Mouse (Mus musculus) neural tube, embryonic 13.5 days (tissue): ENCODE results near the gene Acpp. TPM values are rescaled to one million over a fixed set of nuclear protein-coding genes. Genes with fewer than 3 reads are reported as not detected.

ENCODE experiments used
- ATAC-seq: fragments of 200-750 bp; cut with Nextera tagmentation; 2 replicates; pipeline ENCODE4 v1.8.0; 2017; ENCODE audit warnings: low read depth, mild to moderate bottlenecking, moderate TSS enrichment, moderate library complexity
- H3K27ac ChIP-seq: fragments of 300-500 bp; sonication (generic); replicated peaks from 2 replicates; pipeline ENCODE4 v1.5.1; 2015; ENCODE audit warnings: moderate library complexity, mild to moderate bottlenecking, inconsistent platforms
- H3K27me3 ChIP-seq: fragments of 300-500 bp; sonication (generic); 2 replicates; pipeline ENCODE4 v1.6.1; 2015; ENCODE audit warnings: mild to moderate bottlenecking, inconsistent platforms
- H3K36me3 ChIP-seq: fragments of 300-500 bp; sonication (generic); 2 replicates; pipeline ENCODE4 v1.6.1; 2015; ENCODE audit warnings: mild to moderate bottlenecking, inconsistent platforms
- H3K4me1 ChIP-seq: fragments of 300-500 bp; sonication (generic); replicated peaks from 2 replicates; pipeline ENCODE4 v1.6.1; 2015; ENCODE audit warnings: inconsistent platforms
- H3K4me2 ChIP-seq: fragments of 300-500 bp; sonication (generic); 2 replicates; pipeline ENCODE4 v1.6.1; 2015; ENCODE audit warnings: inconsistent platforms, mild to moderate bottlenecking, moderate library complexity
- H3K4me3 ChIP-seq: fragments of 300-500 bp; sonication (generic); 2 replicates; pipeline ENCODE4 v1.5.1; 2015; ENCODE audit warnings: mild to moderate bottlenecking, inconsistent platforms
- H3K9ac ChIP-seq: fragments of 300-500 bp; sonication (generic); 2 replicates; pipeline ENCODE4 v1.6.1; 2015; ENCODE audit warnings: moderate library complexity, mild to moderate bottlenecking, inconsistent platforms
- H3K9me3 ChIP-seq: fragments of 300-500 bp; sonication (generic); 2 replicates; pipeline ENCODE4 v1.6.1; 2016; ENCODE audit warnings: inconsistent platforms
- WGBS: fragments of 180-500 bp; shearing (Covaris S2); methylation state at CpG from one replicate; pipeline ENCODE4 v1.1.7; 2015; 5-methylcytosine and 5-hydroxymethylcytosine counted together
- polyA plus RNA-seq: library from polyadenylated mRNA; unstranded; fragments of >200 nt; fragmentation: Nextera tagmentation; extraction: Ambion mirVana; gene quantifications from 2 replicates; pipeline ENCODE4 v1.2.1, GENCODE M21; 2015

The Acpp gene
- polyA plus RNA-seq, 1 experiment from 2014 or later: 0.46 TPM

DNA sequence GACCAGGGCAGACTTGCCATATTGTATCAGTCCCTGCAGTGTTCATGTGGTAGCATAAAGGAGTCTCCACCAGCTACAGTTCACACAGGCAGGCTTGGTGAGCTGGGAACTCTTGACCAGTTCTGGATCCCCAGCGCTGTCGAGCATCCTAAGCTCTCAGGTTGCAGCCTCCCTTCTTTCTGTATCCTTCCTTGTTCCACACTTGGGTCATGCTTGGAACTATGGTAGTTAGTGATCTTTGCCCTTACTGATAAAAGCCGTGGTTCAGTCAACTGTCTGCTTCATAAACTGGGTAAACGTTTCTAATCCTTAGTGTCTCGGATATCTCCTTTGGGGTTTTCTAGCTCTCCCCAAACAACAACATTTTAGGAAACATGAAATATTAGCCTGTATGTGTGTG is 1.9 kb upstream of the Acpp start:
- WGBS: 93% methylated on average over 5 of the region's 5 CpGs
- H3K4me1 ChIP-seq: peaks cover 9% of the 10 kb centered on the region; the same call in 1 of the 2 replicates
- no peaks in the 10 kb centered on the region for H3K9me3 ChIP-seq
- no peaks in the 10 kb centered on the region; the same call in 1 of the 2 replicates for H3K27me3 ChIP-seq
- no peak for ATAC-seq
- H3K36me3 ChIP-seq: no peaks in the 10 kb centered on the region
- no peak overlapping the region for H3K4me3 ChIP-seq
- no peak overlapping the region for H3K4me2 ChIP-seq
- H3K27ac ChIP-seq: no peak overlapping the region
- H3K9ac ChIP-seq: no peak overlapping the region

DNA sequence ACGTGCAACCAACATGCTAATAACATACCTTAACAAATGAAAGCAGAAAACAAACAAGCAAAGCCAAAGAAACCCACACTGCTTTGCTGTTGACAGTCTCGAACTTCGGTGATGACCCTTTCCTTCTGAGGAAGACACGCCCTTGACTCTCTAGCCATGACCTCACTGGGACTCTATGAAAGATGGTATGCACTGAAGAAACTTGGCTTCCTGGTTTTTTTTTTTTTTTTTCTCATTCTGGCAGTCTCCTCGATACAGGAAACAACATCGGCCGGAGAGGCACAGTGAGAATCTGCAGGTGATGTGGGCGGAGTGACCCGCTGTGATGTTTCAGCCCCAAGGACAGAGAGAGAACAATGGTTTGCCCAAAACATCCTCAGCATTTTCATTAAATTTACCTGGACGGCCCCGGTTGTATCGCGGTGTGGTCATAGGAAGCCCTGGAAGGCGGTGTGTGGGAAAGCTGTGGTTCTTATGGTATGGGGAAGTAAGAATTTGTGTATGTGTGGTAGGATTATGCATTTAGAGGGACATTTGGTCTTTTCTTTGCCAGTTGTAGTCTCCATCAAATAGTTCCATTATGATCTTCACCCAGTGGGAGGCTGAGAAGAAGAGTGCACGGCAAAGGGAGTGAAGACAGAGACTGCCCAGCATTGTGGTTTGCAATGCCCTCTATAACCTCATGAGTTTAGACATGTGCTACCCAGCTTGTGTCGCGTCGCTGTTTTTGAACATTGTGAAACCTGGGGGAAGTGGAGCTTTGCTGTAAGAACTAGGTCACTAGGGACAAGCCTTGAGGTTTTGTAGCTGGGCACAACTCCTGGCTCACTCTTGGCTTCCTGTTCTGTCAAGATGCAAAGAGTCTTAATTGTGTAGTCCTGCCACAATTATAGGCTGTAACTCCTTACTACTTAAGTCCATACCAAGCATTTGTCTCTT is 1.2 kb upstream of the Acpp start:
- WGBS: 87% methylated on average over 18 of the region's 18 CpGs

DNA sequence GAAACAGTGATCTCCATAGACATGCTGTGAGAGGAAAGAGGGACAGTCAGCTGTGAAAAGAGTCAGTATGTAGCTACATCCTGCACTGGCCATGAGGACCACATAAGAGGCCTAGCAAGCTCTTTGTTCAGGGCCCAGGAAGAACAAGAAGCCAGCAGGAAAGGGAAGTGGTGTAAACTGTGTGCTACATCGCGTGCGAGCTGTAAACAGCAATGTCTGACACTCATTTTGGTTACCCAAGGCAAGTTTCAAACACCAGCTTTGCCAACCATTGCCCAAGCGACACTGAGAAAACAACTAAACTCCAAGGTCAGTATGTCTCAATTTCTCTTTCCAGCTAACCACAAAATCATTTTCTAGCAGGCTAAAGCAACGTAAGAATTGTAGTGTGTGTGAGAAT is 6.2 kb downstream of the Acpp start:
- 95% methylated on average over 5 of the region's 5 CpGs for WGBS
- ATAC-seq: no peak
- no peaks in the 10 kb centered on the region for H3K4me1 ChIP-seq
- no peaks in the 10 kb centered on the region for H3K9me3 ChIP-seq
- no peak overlapping the region for H3K9ac ChIP-seq
- no peaks in the 10 kb centered on the region for H3K36me3 ChIP-seq
- no peak overlapping the region for H3K27ac ChIP-seq
- no peak overlapping the region for H3K4me3 ChIP-seq
- H3K4me2 ChIP-seq: no peak overlapping the region
- no peaks in the 10 kb centered on the region for H3K27me3 ChIP-seq

More for the DNA sequence above, 1.2 kb upstream of the Acpp start:
- Histone ChIP-seq H3K36me3 (no peaks in the 10 kb centered on the region), H3K27me3 (no peaks in the 10 kb centered on the region; the same call in 1 of the 2 replicates), H3K27ac (no peak overlapping the region), H3K4me1 (peaks cover 9% of the 10 kb centered on the region; the same call in 1 of the 2 replicates), H3K9ac (no peak overlapping the region), H3K4me2 (no peak overlapping the region), H3K4me3 (no peak overlapping the region), H3K9me3 (no peaks in the 10 kb centered on the region)
- no peak for ATAC-seq

DNA sequence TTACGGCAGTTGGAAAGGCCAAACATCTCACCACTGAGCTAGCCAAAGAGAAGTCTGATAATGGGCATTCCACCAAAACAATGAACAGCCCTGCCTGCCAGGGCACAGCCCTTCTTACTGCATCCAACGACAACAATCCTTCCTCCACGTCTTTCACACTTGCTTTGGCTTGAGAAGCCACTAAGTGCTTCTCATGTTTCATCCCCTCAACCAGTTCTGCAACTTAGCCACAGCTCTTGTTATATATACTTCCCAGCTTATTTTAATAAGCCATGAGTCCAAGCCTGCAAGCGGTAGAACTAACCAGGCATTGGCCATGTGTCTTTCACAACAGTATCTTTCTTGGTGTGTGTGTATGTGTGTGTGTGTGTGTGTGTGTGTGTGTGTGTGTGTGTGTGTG is 8.9 kb downstream of the Acpp start:
- Histone ChIP-seq H3K4me3 (no peak overlapping the region), H3K36me3 (no peaks in the 10 kb centered on the region), H3K4me1 (no peaks in the 10 kb centered on the region), H3K27ac (no peak overlapping the region), H3K4me2 (no peak overlapping the region), H3K9ac (no peak overlapping the region), H3K27me3 (no peaks in the 10 kb centered on the region), H3K9me3 (no peaks in the 10 kb centered on the region)
- ATAC-seq: no peak
- WGBS: 72% methylated on average over 4 of the region's 4 CpGs

DNA sequence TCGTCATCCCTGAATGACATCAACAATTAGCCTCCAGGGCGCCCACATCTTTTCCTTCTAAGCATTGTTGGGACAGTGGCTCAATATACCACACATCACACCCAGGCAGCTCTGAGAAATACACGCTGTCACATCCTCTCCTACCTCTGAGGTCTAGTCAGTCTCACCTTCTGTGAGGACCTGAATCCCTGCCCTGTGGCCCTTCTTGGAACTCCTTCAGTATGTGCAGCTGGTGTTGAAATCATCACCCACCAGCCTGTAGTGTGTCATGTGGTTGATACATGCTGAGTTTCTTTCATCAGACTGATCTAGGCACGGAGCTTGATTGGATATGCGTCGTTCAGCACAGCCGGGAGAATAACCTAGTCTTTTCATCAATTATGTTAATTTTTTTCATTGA is 16.0 kb downstream of the Acpp start:
- no peak overlapping the region for H3K27ac ChIP-seq
- no peaks in the 10 kb centered on the region for H3K4me1 ChIP-seq
- no peaks in the 10 kb centered on the region for H3K36me3 ChIP-seq
- ATAC-seq: no peak
- H3K4me3 ChIP-seq: no peak overlapping the region
- no peaks in the 10 kb centered on the region for H3K27me3 ChIP-seq
- no peak overlapping the region for H3K4me2 ChIP-seq
- no peak overlapping the region for H3K9ac ChIP-seq
- WGBS: 49% methylated on average over 7 of the region's 7 CpGs
- no peaks in the 10 kb centered on the region for H3K9me3 ChIP-seq

DNA sequence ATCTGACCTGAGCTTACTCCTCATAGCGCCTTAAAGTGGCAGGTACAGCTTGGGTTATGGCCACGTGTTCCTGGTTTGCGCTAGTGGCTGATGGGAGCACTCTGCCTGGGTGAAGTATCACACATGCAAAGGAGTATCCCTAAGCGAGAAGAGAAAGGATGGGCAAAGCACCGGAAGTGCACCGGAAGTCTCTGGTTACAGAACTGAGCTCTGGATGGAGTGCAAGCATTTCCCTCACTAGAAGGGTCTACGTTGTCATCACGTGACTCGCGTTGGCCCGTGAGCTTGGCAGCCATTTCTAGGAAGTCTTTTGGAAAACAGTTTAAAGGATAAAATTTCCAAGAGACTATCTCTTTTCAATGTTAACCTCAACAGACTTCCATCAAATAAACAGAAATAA is 21.2 kb downstream of the Acpp start:
- 91% methylated on average over 11 of the region's 11 CpGs for WGBS

DNA sequence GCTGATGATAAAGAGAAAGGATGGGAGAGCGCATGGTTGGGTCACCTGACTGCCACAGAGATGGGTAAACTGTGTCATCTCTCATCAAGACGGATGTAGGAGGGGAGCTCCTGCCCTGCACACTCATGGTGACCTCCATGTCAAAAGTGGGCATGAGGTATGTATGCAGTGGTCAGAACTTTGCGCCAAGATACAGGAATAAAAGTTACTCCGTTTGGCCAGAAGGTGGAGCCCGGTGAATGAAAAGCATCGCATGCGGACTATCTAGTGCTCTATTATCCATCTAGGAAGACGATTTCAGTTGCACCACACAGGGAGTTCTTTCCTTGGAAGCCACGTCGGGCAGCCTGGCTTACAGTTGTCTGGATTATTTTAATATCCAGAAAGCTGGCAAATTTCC is 22.0 kb downstream of the Acpp start:
- 9% methylated on average over 10 of the region's 10 CpGs for WGBS
- H3K9me3 ChIP-seq: no peaks in the 10 kb centered on the region
- H3K4me3 ChIP-seq: no peak overlapping the region
- H3K4me1 ChIP-seq: no peaks in the 10 kb centered on the region
- no peaks in the 10 kb centered on the region for H3K36me3 ChIP-seq
- H3K4me2 ChIP-seq: no peak overlapping the region
- ATAC-seq: no peak
- no peak overlapping the region for H3K9ac ChIP-seq
- no peaks in the 10 kb centered on the region for H3K27me3 ChIP-seq
- no peak overlapping the region for H3K27ac ChIP-seq

More for the DNA sequence above, 21.2 kb downstream of the Acpp start:
- Histone ChIP-seq H3K4me1 (no peaks in the 10 kb centered on the region), H3K27me3 (no peaks in the 10 kb centered on the region), H3K4me2 (no peak overlapping the region), H3K9ac (no peak overlapping the region), H3K4me3 (no peak overlapping the region), H3K9me3 (no peaks in the 10 kb centered on the region), H3K36me3 (no peaks in the 10 kb centered on the region), H3K27ac (no peak overlapping the region)
- ATAC-seq: no peak

DNA sequence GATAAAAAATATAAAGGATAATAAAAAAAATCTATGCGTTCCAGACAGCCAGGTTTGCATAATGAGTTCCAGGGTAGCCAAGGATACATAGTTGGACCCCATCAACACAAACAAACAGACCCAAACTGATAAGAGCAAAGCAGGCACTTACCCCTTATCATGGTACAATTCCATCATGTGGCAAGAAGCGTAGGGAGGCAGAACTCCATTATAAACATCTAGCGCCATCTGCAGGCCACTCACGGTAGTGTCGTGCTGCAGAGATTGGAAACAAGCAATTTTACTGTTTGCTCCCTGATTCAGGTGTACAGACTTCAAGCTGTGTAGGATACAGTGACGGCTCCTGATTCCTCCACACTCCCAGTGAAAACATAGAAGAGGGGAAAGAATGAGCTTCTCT is 30.8 kb downstream of the Acpp start:
- Histone ChIP-seq H3K27me3 (no peaks in the 10 kb centered on the region), H3K9ac (no peak overlapping the region), H3K4me1 (no peaks in the 10 kb centered on the region), H3K36me3 (no peaks in the 10 kb centered on the region), H3K4me3 (no peak overlapping the region), H3K27ac (no peak overlapping the region), H3K4me2 (no peak overlapping the region), H3K9me3 (no peaks in the 10 kb centered on the region)
- WGBS: 14% methylated on average over 6 of the region's 6 CpGs
- ATAC-seq: no peak

DNA sequence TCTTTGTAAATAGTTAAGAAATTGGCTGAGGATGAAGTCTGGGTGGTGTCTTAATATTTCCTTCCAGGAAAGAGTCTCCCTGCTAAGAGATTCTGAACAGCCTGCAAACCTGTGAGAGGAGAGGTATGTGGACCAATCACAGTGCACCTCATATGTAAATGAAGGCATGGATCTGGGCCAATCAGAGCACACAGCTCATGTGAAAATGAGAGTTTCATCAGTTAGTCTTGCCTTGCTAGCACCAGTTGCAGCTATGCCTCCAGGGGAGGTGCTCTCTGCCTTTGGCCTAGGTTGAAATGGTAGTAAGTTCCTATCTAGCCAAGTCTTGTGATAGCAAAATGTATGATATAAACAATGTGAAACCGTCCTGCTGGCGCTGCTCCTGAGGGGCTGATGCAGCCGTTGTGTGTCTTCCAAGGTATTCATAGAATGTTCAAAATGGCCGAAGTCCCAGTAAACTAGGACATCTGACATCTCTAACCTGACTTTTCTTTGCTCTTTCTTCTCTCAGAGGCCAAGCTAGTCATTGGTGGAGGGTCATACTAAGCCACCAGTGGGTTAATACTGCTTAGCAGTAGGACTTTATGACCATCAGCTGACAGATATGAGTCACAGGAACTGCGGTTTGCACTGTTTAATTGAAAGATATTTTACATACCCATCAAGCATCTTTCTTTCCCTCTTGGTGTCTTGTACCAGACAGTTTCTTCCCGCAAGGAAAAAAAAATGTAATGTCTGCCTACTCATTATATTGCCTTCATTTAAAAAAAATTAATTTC is 32.0 kb downstream of the Acpp start:
- Histone ChIP-seq H3K4me2 (no peak overlapping the region), H3K9me3 (no peaks in the 10 kb centered on the region), H3K36me3 (no peaks in the 10 kb centered on the region), H3K9ac (no peak overlapping the region), H3K4me1 (no peaks in the 10 kb centered on the region), H3K27ac (no peak overlapping the region), H3K27me3 (no peaks in the 10 kb centered on the region), H3K4me3 (no peak overlapping the region)
- ATAC-seq: no peak
- 91% methylated on average over 6 of the region's 6 CpGs for WGBS

DNA sequence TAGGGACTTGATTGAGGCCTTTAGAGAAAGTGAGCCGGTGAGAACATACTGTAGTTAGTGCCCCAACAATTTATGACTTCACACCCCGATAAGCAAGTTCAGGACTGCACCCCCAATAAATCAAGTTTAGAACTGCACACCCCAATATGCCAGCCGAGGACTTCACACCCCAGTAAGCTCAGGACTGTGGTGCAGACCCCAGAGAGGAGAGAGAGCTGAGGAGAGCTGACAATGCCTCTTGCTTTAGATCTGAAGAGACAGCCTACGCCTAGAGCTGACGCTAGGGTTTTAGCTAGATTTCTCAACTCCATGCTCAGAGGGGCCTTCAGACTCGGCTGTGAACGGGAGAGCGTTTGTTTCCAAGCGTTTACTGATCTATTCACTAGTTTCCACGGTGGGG is 32.7 kb downstream of the Acpp start:
- no peak for ATAC-seq
- no peak overlapping the region for H3K27ac ChIP-seq
- H3K4me3 ChIP-seq: no peak overlapping the region
- WGBS: 82% methylated on average over 10 of the region's 10 CpGs
- H3K27me3 ChIP-seq: no peaks in the 10 kb centered on the region
- H3K4me2 ChIP-seq: no peak overlapping the region
- no peak overlapping the region for H3K9ac ChIP-seq
- no peaks in the 10 kb centered on the region for H3K36me3 ChIP-seq
- no peaks in the 10 kb centered on the region for H3K9me3 ChIP-seq
- no peaks in the 10 kb centered on the region for H3K4me1 ChIP-seq

DNA sequence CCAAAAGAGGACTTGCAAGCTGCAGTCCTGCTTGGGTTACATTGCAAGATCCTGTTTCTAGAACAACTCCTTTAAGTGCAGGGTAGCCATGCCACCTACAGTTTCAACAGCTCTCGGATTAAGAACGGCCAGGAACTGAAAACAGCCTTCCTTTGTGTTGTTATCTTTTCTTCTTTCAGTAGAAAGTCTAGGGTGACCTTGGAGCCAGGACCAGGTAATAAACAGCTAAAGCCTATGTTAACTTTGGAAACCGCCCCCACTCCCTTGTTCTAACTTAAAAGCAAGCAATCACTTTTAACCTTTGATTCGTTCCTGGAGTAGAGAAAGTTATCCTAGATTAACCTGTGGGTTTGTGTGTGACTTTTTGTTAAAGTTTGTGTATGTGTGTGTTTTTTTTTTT is 33.2 kb downstream of the Acpp start:
- H3K4me1 ChIP-seq: no peaks in the 10 kb centered on the region
- H3K9ac ChIP-seq: no peak overlapping the region
- no peak overlapping the region for H3K4me3 ChIP-seq
- H3K27me3 ChIP-seq: no peaks in the 10 kb centered on the region
- H3K9me3 ChIP-seq: no peaks in the 10 kb centered on the region
- no peak overlapping the region for H3K4me2 ChIP-seq
- WGBS: 77% methylated on average over 4 of the region's 4 CpGs
- ATAC-seq: no peak
- H3K36me3 ChIP-seq: no peaks in the 10 kb centered on the region
- H3K27ac ChIP-seq: no peak overlapping the region

DNA sequence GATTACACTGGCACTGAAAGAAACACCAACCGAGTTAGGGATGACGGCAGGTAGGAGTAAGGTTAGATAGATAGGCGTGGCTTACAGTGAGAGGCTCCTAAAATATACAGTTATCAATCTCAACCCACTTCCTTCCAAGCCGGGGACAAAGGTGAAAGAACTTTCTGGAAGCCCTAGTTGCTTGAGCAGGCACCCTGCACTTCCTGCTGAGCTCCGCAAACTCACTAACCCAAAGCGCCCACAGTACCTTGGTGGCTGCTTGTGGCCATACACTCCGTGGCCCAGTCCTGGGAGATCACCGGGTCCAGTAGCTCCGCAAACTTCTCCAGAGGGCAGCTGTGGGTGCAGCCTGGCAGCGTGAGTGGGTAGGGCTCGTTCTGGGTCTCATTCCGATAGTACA is 37.0 kb downstream of the Acpp start:
- H3K27me3 ChIP-seq: no peaks in the 10 kb centered on the region
- H3K4me3 ChIP-seq: no peak overlapping the region
- no peaks in the 10 kb centered on the region for H3K9me3 ChIP-seq
- no peaks in the 10 kb centered on the region for H3K4me1 ChIP-seq
- 85% methylated on average over 12 of the region's 12 CpGs for WGBS
- no peaks in the 10 kb centered on the region for H3K36me3 ChIP-seq
- H3K9ac ChIP-seq: no peak overlapping the region
- no peak overlapping the region for H3K27ac ChIP-seq
- no peak for ATAC-seq
- no peak overlapping the region for H3K4me2 ChIP-seq
